Mouse (Mus musculus): Measurements from ENCODE around the gene Nfic. TPM values are rescaled to one million over a fixed set of nuclear protein-coding genes. Genes with fewer than 3 reads are reported as not detected.

Nfic gene
- polyA plus RNA-seq, 2 experiments from 2014 or later: 14.2 to 19.2 TPM

DNA sequence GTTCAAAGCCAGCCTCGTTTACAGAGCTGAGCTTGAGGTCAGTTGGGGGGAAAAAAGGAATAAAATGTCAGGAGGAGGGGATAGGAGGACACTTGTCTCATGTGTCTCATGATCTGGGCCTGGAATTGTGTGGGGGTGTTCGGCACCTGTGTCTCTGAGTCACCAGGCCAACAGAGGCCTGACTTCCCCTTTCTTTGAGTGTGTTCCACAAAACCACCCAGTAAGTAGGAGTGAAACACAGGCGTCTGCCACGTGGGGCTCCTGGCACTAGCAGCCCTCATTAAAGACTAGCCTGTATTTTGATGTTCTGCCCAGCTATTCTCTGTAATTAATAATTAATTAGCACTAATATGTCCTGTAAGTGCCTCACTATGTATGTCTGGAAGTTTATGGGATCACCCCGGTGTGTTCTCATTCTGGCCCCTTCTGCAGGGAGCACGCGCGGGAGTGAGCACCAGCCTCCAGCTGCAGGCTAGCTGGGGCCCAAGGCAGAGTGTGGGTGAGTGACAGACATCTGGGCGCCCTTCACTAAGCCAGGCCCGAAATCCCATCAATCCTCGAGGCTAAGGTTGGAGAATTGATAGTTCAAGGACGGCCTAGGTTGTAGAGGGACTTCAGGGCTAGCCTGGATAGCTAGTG is 99.0 kb downstream of the Nfic start:
- no peak for ATAC-seq

DNA sequence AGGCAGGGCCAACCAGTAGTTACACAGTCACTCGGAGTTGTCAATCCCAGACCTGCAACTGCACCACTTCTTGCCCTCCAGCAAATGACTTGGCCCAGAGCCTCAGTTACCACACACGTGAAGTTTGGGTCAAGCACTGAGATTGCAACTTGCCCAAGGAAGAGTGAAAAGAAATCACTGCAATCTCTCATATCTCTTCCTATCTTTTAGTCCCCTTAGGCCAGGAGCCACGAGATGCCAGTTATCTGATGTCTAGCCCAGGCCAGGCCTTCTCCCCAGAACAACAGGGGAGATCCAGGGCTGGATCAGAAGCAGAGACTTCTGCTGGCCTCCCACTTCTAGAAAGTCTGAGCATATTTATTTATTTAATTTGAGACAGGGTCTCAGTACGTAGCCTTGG is 99.9 kb downstream of the Nfic start:
- no peak for ATAC-seq

DNA sequence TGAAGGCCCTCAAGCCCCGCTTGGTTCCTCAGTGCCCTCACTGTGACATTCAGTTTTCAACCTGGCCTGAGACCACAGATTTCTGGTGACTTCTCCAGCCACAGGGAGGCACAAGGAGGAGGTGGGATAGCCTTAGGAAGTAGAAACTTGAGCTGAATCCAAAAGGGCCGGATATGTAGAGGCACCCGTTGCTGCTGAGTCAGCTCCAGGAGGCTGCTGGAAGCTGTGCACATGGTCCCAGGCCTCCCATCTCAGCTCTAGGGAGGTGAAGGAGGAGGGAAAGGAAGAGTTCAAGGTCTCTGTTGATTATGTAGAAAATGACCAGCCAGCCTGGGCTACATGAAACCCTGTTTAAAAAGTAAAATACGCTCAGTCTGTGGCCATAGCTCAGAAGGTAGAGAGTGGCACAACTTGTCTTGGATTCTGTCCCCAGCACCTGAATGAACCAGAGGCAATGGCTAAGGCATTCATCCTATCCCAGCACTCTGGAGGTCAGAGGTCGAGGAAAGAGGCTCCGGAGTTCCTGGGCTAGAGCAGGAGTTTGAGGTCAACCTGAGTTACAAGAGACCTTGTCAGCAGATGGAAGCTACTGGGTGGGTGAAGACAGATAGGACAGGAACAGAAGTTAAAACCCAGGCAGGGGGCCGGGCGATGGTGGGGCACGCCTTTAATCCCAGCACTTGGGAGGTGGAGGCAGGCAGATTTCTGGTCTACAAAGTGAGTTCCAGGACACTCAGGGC is 100.5 kb downstream of the Nfic start:
- ATAC-seq: no peak

DNA sequence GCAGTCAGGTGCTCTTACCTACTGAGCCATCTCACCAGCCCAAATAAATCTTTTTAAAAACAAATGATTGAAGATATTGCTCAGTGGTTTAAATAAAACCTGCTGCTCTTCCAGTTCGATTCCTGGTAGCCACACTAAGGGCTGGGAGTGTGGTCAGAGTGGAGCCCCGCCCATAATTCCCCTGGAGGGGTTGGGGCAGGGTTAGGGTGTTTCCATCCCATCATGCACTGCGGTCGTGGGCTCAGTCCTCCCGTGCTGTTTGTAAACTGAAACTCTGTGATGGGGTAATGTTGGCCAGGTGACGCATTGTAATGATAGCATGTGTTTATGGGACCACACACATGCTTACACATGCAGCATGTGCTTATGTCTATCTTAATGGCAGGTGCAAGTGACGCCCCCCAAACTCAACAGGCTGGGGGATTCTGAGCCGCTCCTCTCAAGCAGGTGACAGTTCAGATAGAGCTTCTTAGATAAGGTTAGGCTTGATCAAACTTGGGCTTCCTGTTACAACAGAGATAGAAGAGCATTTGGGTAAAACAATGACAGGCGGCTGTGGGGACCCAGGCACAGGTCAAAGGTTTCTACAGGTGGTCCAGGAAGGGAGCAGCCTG is 103.7 kb downstream of the Nfic start:
- no peak for ATAC-seq

DNA sequence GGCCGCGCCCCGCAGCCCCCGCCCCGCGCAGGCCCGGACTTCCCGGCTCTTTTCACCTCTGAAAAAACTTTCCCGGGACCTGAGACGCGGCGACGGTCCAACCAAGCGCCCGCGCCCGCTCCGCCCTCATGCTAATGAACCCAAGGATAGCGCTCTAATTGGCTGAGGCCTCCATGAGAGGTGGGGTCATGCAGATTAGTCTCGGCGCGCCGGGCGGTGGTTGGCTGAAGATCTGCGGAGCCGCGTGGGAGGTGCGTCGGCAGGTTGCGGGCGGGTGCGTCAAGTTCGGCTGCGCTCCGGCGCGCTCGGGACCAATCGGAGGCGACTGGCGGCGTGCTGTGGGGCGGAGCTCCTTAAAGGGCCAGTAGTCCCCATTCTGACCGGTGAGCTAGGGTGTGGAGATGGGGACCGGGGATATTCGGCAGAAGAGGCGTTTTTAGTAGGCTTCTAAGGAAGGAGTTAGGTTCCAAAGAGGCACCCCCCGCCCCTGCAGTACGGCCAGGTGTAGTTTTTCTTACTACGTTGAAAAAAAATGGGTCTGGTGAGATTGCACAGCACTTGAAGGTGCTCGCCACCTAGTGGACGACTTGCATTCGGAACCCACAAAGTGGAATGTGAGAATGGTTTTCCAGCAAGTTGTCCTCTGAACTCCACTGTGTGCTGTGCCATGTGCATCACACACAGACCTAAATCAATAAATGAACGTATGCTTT is 104.9 kb downstream of the Nfic start, which contains the start of gene Hmg20b:
Gene Hmg20b (minus strand): TSS at position 130 of the 713 bp plus-strand sequence.
- peak; percentile 95 for ATAC-seq

DNA sequence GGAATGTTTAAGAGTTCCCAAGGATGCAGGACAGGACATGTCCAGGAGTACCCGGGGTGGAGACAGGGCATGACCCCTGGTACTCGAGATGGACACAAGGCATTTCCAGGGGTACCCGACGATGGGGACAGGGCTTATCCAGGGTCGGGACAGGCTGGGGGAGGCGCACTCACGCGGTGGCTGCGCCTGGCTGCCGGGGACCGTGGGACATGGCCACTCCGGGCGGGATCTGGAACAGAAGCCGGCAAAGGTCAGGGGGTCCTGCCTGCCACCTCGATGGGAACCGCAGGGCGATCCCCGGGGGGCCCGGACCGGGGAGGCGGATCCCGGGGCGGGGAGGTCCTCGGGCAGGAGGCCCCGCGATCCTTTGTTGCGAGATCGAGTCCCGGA is 105.5 kb downstream of the Nfic start:
- no peak for ATAC-seq

DNA sequence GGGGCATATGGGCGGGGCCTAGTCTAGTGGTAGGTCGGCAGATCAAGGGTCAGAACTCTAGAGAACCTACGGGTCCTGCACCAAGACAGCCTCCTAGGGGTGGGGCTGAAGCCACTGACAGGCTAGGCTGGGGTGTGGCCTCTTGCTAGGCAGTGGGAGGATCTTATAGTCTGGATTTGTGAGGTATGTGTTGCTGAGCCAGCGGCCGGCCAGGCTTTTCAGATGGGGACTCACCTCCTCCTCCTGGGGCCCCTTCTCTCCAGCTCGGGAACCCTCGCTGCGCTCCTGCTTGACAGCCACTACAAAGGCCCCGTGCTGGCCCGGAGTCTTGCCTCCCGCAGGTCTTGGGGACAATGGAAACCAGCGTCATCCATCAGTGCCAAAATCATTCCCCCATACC is 106.3 kb downstream of the Nfic start:
- ATAC-seq: no peak

DNA sequence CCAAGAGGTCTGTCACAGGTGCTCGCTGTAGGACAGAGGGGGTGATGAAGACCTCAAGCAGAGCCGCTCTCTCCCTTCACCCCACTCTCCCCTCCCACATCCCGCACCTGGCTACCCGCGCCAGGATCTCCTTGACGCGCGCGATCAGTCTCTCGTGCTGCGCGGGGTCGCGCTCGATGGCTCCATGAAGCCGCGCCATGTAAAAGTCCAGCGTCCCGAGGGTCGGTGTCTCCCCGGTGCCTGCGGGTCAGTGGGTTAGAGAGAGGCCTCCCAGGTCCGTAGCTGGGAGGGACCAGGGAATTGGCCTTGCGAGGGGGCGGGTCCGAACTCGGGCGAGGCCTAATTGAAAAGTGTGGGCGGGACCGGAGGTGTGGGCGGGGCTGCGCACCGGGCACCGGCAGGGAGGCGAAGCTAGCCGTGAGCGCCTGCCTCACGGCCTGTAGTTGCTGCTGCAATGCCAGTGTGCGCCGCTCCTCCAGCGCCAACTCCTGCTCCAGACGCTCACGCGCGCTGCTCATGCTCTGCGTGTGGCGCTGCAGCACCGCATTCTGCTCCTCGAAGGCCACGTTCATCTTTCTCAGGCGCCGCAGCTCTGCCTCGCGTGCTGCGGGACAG is 108.9 kb downstream of the Nfic start:
- ATAC-seq: no peak

Other genes starting within 250 kb of the Nfic start
- 1 to 10 TPM; 4.0 to 6.2 TPM for gene Atcay, start 224.8 kb downstream of the Nfic start, polyA plus RNA-seq (2017; shearing (Covaris generic))
- gene Zfr2, start 222.5 kb downstream of the Nfic start, polyA plus RNA-seq (2017; shearing (Covaris generic)): 1 to 10 TPM; 1.6 to 1.7 TPM
- gene Matk, start 202.7 kb downstream of the Nfic start, polyA plus RNA-seq (2017; shearing (Covaris generic)): 100 to 1,000 TPM in 1 of 2 experiments, 10 to 100 TPM in 1; 63.6 to 103 TPM
- 100 to 1,000 TPM; 111 to 132 TPM for gene Mrpl54, start 188.7 kb downstream of the Nfic start, polyA plus RNA-seq (2017; shearing (Covaris generic))
- 10 to 100 TPM; 12.5 to 14.8 TPM for gene Apba3, start 188.7 kb downstream of the Nfic start, polyA plus RNA-seq (2017; shearing (Covaris generic))
- gene Tjp3, start 164.1 kb downstream of the Nfic start, polyA plus RNA-seq (2017; shearing (Covaris generic)): 1 to 10 TPM; 2.4 to 2.6 TPM
- gene Pip5k1c, start 162.7 kb downstream of the Nfic start, polyA plus RNA-seq (2017; shearing (Covaris generic)): 10 to 100 TPM; 14.6 to 15.1 TPM
- 1 to 10 TPM; 4.2 to 4.7 TPM for gene Cactin, start 134.5 kb downstream of the Nfic start, polyA plus RNA-seq (2017; shearing (Covaris generic))
- 10 to 100 TPM; 19.3 to 22.0 TPM for gene Tbxa2r, start 126.9 kb downstream of the Nfic start, polyA plus RNA-seq (2017; shearing (Covaris generic))
- gene Gipc3, start 112.4 kb downstream of the Nfic start, polyA plus RNA-seq (2017; shearing (Covaris generic)): under 1 TPM; 0.15 to 0.28 TPM
- gene Hmg20b, start 105.2 kb downstream of the Nfic start, polyA plus RNA-seq (2017; shearing (Covaris generic)): 10 to 100 TPM; 14.4 to 17.3 TPM
- gene Mfsd12, start 98.1 kb downstream of the Nfic start, polyA plus RNA-seq (2017; shearing (Covaris generic)): 1 to 10 TPM; 1.3 to 1.5 TPM
- gene 4930404N11Rik, start 89.8 kb downstream of the Nfic start, polyA plus RNA-seq (2017; shearing (Covaris generic)): 1 to 10 TPM in 1 of 2 experiments, under 1 TPM in 1; 0.34 to 2.0 TPM
- 10 to 100 TPM; 12.3 to 16.4 TPM for gene Fzr1, start 77.1 kb downstream of the Nfic start, polyA plus RNA-seq (2017; shearing (Covaris generic))
- gene Dohh, start 71.2 kb downstream of the Nfic start, polyA plus RNA-seq (2017; shearing (Covaris generic)): 10 to 100 TPM in 1 of 2 experiments, 1 to 10 TPM in 1; 9.4 to 13.9 TPM
- gene Gm48551, start 71.2 kb downstream of the Nfic start, polyA plus RNA-seq (2017; shearing (Covaris generic)): 1 to 10 TPM; 2.2 to 3.7 TPM
- gene Gm48552, start 66.6 kb downstream of the Nfic start, polyA plus RNA-seq (2017; shearing (Covaris generic)): 1 to 10 TPM in 1 of 2 experiments, under 1 TPM in 1; 0.71 to 2.3 TPM
- gene Smim24, start 62.6 kb downstream of the Nfic start, polyA plus RNA-seq (2017; shearing (Covaris generic)): 10 to 100 TPM in 1 of 2 experiments, 1 to 10 TPM in 1; 9.0 to 10.8 TPM
- 1 to 10 TPM in 1 of 2 experiments, under 1 TPM in 1; 0.53 to 1.1 TPM for gene Celf5, start 27.1 kb upstream of the Nfic start, polyA plus RNA-seq (2017; shearing (Covaris generic))
- gene Ncln, start 40.8 kb upstream of the Nfic start, polyA plus RNA-seq (2017; shearing (Covaris generic)): 10 to 100 TPM; 41.9 to 63.2 TPM
- 10 to 100 TPM; 53.2 to 76.8 TPM for gene S1pr4, start 44.5 kb upstream of the Nfic start, polyA plus RNA-seq (2017; shearing (Covaris generic))
- gene Gna15, start 68.6 kb upstream of the Nfic start, polyA plus RNA-seq (2017; shearing (Covaris generic)): 10 to 100 TPM; 28.5 to 31.9 TPM
- 10 to 100 TPM; 28.5 to 42.5 TPM for gene Gna11, start 89.6 kb upstream of the Nfic start, polyA plus RNA-seq (2017; shearing (Covaris generic))
- 100 to 1,000 TPM; 103 to 139 TPM for gene Aes, start 103.9 kb upstream of the Nfic start, polyA plus RNA-seq (2017; shearing (Covaris generic))
- under 1 TPM in 1 of 2 experiments, not detected in 1; 0.78 TPM for gene Tle2, start 118.9 kb upstream of the Nfic start, polyA plus RNA-seq (2017; shearing (Covaris generic))
- gene Tle6, start 145.4 kb upstream of the Nfic start, polyA plus RNA-seq (2017; shearing (Covaris generic)): 1 to 10 TPM in 1 of 2 experiments, not detected in 1; 2.8 TPM
- 1 to 10 TPM; 3.6 to 3.8 TPM for gene BC025920, start 150.6 kb upstream of the Nfic start, polyA plus RNA-seq (2017; shearing (Covaris generic))
- 10 to 100 TPM; 24.1 to 26.8 TPM for gene Sirt6, start 172.2 kb upstream of the Nfic start, polyA plus RNA-seq (2017; shearing (Covaris generic))
- gene Ankrd24, start 172.9 kb upstream of the Nfic start, polyA plus RNA-seq (2017; shearing (Covaris generic)): 1 to 10 TPM; 1.2 to 3.8 TPM
- gene Gm10778, start 193.4 kb upstream of the Nfic start, polyA plus RNA-seq (2017; shearing (Covaris generic)): 1 to 10 TPM; 7.1 to 7.5 TPM
- 10 to 100 TPM; 18.0 to 19.1 TPM for gene Zfp433, start 249.2 kb upstream of the Nfic start, polyA plus RNA-seq (2017; shearing (Covaris generic))

Measured in CD4-positive, CD25-positive, alpha-beta regulatory T cell, adult 4 months (primary cell).